Mouse (Mus musculus): ENCODE data around the gene Gm11627.
"Not testable (repeated sequence)": the region's sequence is repeated elsewhere in the genome, so short reads cannot be mapped to it uniquely, and the experiment has no call there.

Gene Gm11627

GRCm38 (mm10) chr11:102558704-102559103 is 20.6 kb downstream of the Gm11627 start:
- no peak for DNase-seq

- peak; percentile 81 for DNase-seq
Measured at GRCm38 (mm10) chr11:102557386-102557785, 21.9 kb downstream of the Gm11627 start.

- DNase-seq: no peak
Measured at GRCm38 (mm10) chr11:102556716-102557074, 22.6 kb downstream of the Gm11627 start.

GRCm38 (mm10) chr11:102556031-102556715 is 23.1 kb downstream of the Gm11627 start, which contains the start of gene Gpatch8:
Gene Gpatch8 (minus strand): TSS chr11:102556392.
- DNase-seq: peak; percentile 98

- DNase-seq: no peak
Measured at GRCm38 (mm10) chr11:102555400-102556030, 23.7 kb downstream of the Gm11627 start.

- no peak for DNase-seq
Measured at GRCm38 (mm10) chr11:102552051-102552450, 27.2 kb downstream of the Gm11627 start.

- DNase-seq: no peak
Measured at GRCm38 (mm10) chr11:102551176-102551575, 28.1 kb downstream of the Gm11627 start.

GRCm38 (mm10) chr11:102541471-102541870 is 37.8 kb downstream of the Gm11627 start:
- DNase-seq: no peak

- DNase-seq: not testable (repeated sequence)
Measured at GRCm38 (mm10) chr11:102540286-102540685, 39.0 kb downstream of the Gm11627 start.

- DNase-seq: no peak
Measured at GRCm38 (mm10) chr11:102539690-102540089, 39.6 kb downstream of the Gm11627 start.

GRCm38 (mm10) chr11:102536210-102536609 is 43.1 kb downstream of the Gm11627 start:
- no peak for DNase-seq

- no peak for DNase-seq
Measured at GRCm38 (mm10) chr11:102534078-102534477, 45.2 kb downstream of the Gm11627 start.

- DNase-seq: peak; percentile 31
Measured at GRCm38 (mm10) chr11:102531425-102531824, 47.8 kb downstream of the Gm11627 start.
